Mouse (Mus musculus): ENCODE measurements at regions not wholly inside any gene's neighbourhood (a gene's known extent, or its start where the extent isn't known, plus 50 kb on each side); places are given as distances from the start of the nearest gene placed in this dataset.

- TF ChIP-seq POLR2A (IDR thresholded peaks at IDR 0.05; ENCODE audit: low read depth, low read length), result no peak
- no peak for TF ChIP-seq CTCF (IDR thresholded peaks at IDR 0.05; ENCODE audit: extremely low read depth, insufficient read depth, insufficient read length, insufficient replicate concordance)
Observed at GRCm38 (mm10) chr3:128719226-128719625, 480.5 kb upstream of the Pitx2 start.

Data from spleen, adult 2 months (tissue).